ENCODE assay signal across 8 mouse cellular contexts in genomic region chr1:82838469-82839295, GRCm38 (mm10). TPM values are rescaled to one million over a fixed set of nuclear protein-coding genes. Genes with fewer than 3 reads are reported as not detected.
DNase-seq lines count a peak whose midpoint lies in the region; ATAC-seq and TF ChIP-seq lines count a peak whose summit lies in the region.

No protein-coding gene starts in this region.

- H3K27ac ChIP-seq in lung, embryonic 16.5 days (ENCODE audit: low read length) = no peak overlapping the region
- peak overlapping the region; percentile 11; the same call in 1 of the 2 replicates for H3K27ac ChIP-seq in intestine, postnatal 0 days (ENCODE audit: low read depth, low read length)
- H3K27ac ChIP-seq in neural tube, embryonic 15.5 days (replicated peaks) = peak overlapping the region; percentile 90

- H3K9me3 ChIP-seq in lung, embryonic 16.5 days (ENCODE audit: control insufficient read depth, low read length) = no peaks in the 10 kb centered on the region
- no peaks in the 10 kb centered on the region for H3K9me3 ChIP-seq in erythroblast, embryonic 14.5 days (ENCODE audit: control insufficient read depth, low read length)
- no peaks in the 10 kb centered on the region for H3K9me3 ChIP-seq in intestine, postnatal 0 days (ENCODE audit: control insufficient read depth)
- no peaks in the 10 kb centered on the region for H3K9me3 ChIP-seq in neural tube, embryonic 15.5 days (replicated peaks)

- peaks cover 14% of the 10 kb centered on the region for H3K4me1 ChIP-seq in lung, embryonic 16.5 days (replicated peaks; ENCODE audit: control insufficient read depth, insufficient read depth, low read length)
- H3K4me1 ChIP-seq in erythroblast, embryonic 14.5 days (ENCODE audit: control insufficient read depth) = peaks cover 82% of the 10 kb centered on the region
- 0 out of 2 replicates have a peak, but pooled peaks cover 3% of the 10 kb centered on the region for H3K4me1 ChIP-seq in intestine, postnatal 0 days (replicated peaks; ENCODE audit: control insufficient read depth, insufficient read depth, low read length)
- peaks cover 34% of the 10 kb centered on the region for H3K4me1 ChIP-seq in neural tube, embryonic 15.5 days

- DNase-seq in lung, adult 18-20 months = no peak
- DNase-seq in adrenal gland, postnatal 36 days = no peak
- no peak for DNase-seq in layer of hippocampus, adult 11-12 months (ENCODE audit: low spot score)
- no peak for DNase-seq in frontal cortex, postnatal 10 days (ENCODE audit: low spot score in 2 of 2)

- H3K27me3 ChIP-seq in lung, embryonic 16.5 days (ENCODE audit: control insufficient read depth, insufficient read depth, low read depth, low read length) = no peaks in the 10 kb centered on the region
- no peaks in the 10 kb centered on the region for H3K27me3 ChIP-seq in erythroblast, embryonic 14.5 days (ENCODE audit: control insufficient read depth)
- no peaks in the 10 kb centered on the region for H3K27me3 ChIP-seq in intestine, postnatal 0 days (replicated peaks; ENCODE audit: control insufficient read depth, insufficient read depth, low read length)
- no peaks in the 10 kb centered on the region for H3K27me3 ChIP-seq in neural tube, embryonic 15.5 days (replicated peaks)

- ATAC-seq in lung, embryonic 16.5 days (ENCODE audit: low read depth) = no peak; the same call in 1 of the 2 replicates
- ATAC-seq in intestine, postnatal 0 days = no peak; the same call in 1 of the 2 replicates
- ATAC-seq in neural tube, embryonic 15.5 days (ENCODE audit: low FRiP score) = peak; percentile 6

- peak overlapping the region; percentile 77 for H3K4me2 ChIP-seq in lung, embryonic 16.5 days (ENCODE audit: low read depth, low read length)
- H3K4me2 ChIP-seq in intestine, postnatal 0 days (replicated peaks; ENCODE audit: low read depth) = peak overlapping the region; percentile 87
- peak overlapping the region; percentile 86 for H3K4me2 ChIP-seq in neural tube, embryonic 15.5 days

- H3K36me3 ChIP-seq in lung, embryonic 16.5 days (ENCODE audit: control insufficient read depth, insufficient read depth, low read length) = 0 out of 2 replicates have a peak, but pooled peaks cover 2% of the 10 kb centered on the region
- peaks cover 45% of the 10 kb centered on the region for H3K36me3 ChIP-seq in erythroblast, embryonic 14.5 days (ENCODE audit: control insufficient read depth)
- peaks cover 4% of the 10 kb centered on the region; the same call in 1 of the 2 replicates for H3K36me3 ChIP-seq in intestine, postnatal 0 days (ENCODE audit: control insufficient read depth, insufficient read depth)
- H3K36me3 ChIP-seq in neural tube, embryonic 15.5 days = no peaks in the 10 kb centered on the region

- WGBS in lung, embryonic 16.5 days = 28% methylated on average over 18 of the region's 18 CpGs
- 31% methylated on average over 18 of the region's 18 CpGs for WGBS in intestine, postnatal 0 days
- 24% methylated on average over 18 of the region's 18 CpGs for WGBS in neural tube, embryonic 15.5 days

- peak overlapping the region; percentile 40 for H3K9ac ChIP-seq in lung, embryonic 16.5 days (ENCODE audit: low read length)
- peak overlapping the region; percentile 94; the same call in 1 of the 2 replicates for H3K9ac ChIP-seq in intestine, postnatal 0 days (ENCODE audit: low read depth, low read length)
- H3K9ac ChIP-seq in neural tube, embryonic 15.5 days (replicated peaks) = peak overlapping the region; percentile 55

- TF ChIP-seq CTCF in intestine, postnatal 0 days (IDR thresholded peaks at IDR 0.05; ENCODE audit: low read depth) = no peak

- peak overlapping the region; percentile 99 for H3K4me3 ChIP-seq in lung, embryonic 16.5 days (ENCODE audit: low read length)
- peak overlapping the region; percentile 100 for H3K4me3 ChIP-seq in erythroblast, embryonic 14.5 days (replicated peaks)
- peak overlapping the region; percentile 99 for H3K4me3 ChIP-seq in intestine, postnatal 0 days (ENCODE audit: low read depth, low read length)
- H3K4me3 ChIP-seq in neural tube, embryonic 15.5 days (replicated peaks) = peak overlapping the region; percentile 100

RNA-seq across cellular contexts. Expression of gene Agfg1, which starts 0.6 kb away (rescaled TPM):
- polyA plus RNA-seq in lung, embryonic 16.5 days (2015; fragmentation: Nextera tagmentation; extraction: Ambion mirVana) = 30.8 and 31.4 TPM in 2 replicates
- polyA plus RNA-seq in erythroblast, embryonic 14.5 days (2012) = 5.0 and 5.5 TPM in 2 replicates
- polyA plus RNA-seq in intestine, postnatal 0 days (2015; fragmentation: Nextera tagmentation; extraction: Ambion mirVana) = 35.8 and 36.7 TPM in 2 replicates
- 26.6 and 36.5 TPM in 2 replicates for polyA plus RNA-seq in neural tube, embryonic 15.5 days (2015; fragmentation: Nextera tagmentation; extraction: Ambion mirVana)
- total RNA-seq in adrenal gland, postnatal 36 days (2021) = 10 to 100 TPM; 52.5 to 60.5 TPM

Comparison
In these comparisons a context has a peak if more than half of its experiments do, and no peak if none do; other contexts are left out.
1. H3K9ac ChIP-seq: peak in every context shown above with its lines; median percentile 94 in intestine, postnatal 0 days; 55 in neural tube, embryonic 15.5 days; 40 in lung, embryonic 16.5 days.